Mouse (Mus musculus) heart, embryonic 13.5 days (tissue): ENCODE measurements around the gene Tor1aip1. TPM values are rescaled to one million over a fixed set of nuclear protein-coding genes. Genes with fewer than 3 reads are reported as not detected.
"Not testable (repeated sequence)": the region's sequence is repeated elsewhere in the genome, so short reads cannot be mapped to it uniquely, and the experiment has no call there.

Experiments used
- ATAC-seq: fragments of 200-750 bp; cut with Nextera tagmentation; 2 replicates; pipeline ENCODE4 v1.8.0; 2017; ENCODE audit warnings: moderate TSS enrichment; ENCODE audit not compliant: insufficient number of reproducible peaks, low FRiP score, low TSS enrichment; ENCODE audit errors: extremely low read depth
- H3K27ac ChIP-seq: fragments of 300-500 bp; sonication (generic); replicated peaks from 2 replicates; pipeline ENCODE4 v1.5.1; 2015; ENCODE audit warnings: moderate library complexity, mild to moderate bottlenecking, inconsistent platforms
- H3K27me3 ChIP-seq: fragments of 300-500 bp; sonication (generic); replicated peaks from 2 replicates; pipeline ENCODE4 v1.6.1; 2015; ENCODE audit warnings: mild to moderate bottlenecking, inconsistent platforms
- H3K36me3 ChIP-seq: fragments of 300-500 bp; sonication (generic); 2 replicates; pipeline ENCODE4 v1.6.1; 2015; ENCODE audit warnings: mild to moderate bottlenecking, inconsistent platforms
- H3K4me1 ChIP-seq: fragments of 300-500 bp; sonication (generic); 2 replicates; pipeline ENCODE4 v1.6.1; 2015; ENCODE audit warnings: inconsistent platforms
- H3K4me2 ChIP-seq: fragments of 300-500 bp; sonication (generic); 2 replicates; pipeline ENCODE4 v1.6.1; 2015; ENCODE audit warnings: inconsistent platforms, mild to moderate bottlenecking, moderate library complexity
- H3K4me3 ChIP-seq: fragments of 300-500 bp; sonication (generic); 2 replicates; pipeline ENCODE4 v1.5.1; 2015; ENCODE audit warnings: moderate library complexity, mild to moderate bottlenecking, inconsistent platforms
- H3K9ac ChIP-seq: fragments of 300-500 bp; sonication (generic); 2 replicates; pipeline ENCODE4 v1.6.1; 2015; ENCODE audit warnings: inconsistent platforms, mild to moderate bottlenecking, moderate library complexity
- H3K9me3 ChIP-seq: fragments of 300-500 bp; sonication (generic); 2 replicates; pipeline ENCODE4 v1.6.1; 2016; ENCODE audit warnings: inconsistent platforms
- WGBS: fragments of 180-500 bp; shearing (Covaris S2); methylation state at CpG from one replicate; pipeline ENCODE4 v1.1.7; 2015; ENCODE audit warnings: mixed read lengths; 5-methylcytosine and 5-hydroxymethylcytosine counted together
- polyA plus RNA-seq: library from polyadenylated mRNA; unstranded; fragments of >200 nt; fragmentation: Nextera tagmentation; extraction: Ambion mirVana; gene quantifications from 2 replicates; pipeline ENCODE4 v1.2.1, GENCODE M21; 2015

Gene Tor1aip1
- polyA plus RNA-seq, 1 experiment from 2014 or later, result 32.0 TPM

DNA sequence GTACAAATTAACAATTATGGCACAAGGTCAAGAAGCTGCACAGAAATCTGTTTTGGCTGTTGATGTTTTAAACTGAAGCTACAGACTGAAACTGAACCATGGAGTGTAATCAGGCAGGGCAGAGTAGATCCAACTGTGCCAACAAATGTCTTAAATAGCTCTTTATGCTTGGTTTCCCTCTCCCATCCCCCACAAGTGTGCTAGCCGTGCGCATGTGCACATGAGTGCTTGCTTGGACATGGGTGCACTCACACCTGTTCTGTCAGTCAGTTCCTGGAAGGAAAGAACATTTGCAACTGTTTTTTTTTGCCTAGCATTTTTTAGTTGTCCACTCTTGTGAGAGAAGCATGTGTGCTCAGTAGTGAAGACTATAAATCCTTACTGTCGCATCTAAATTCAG lies 10.4 kb upstream of the Tor1aip1 start:
- 84% methylated on average over 3 of the region's 3 CpGs for WGBS
- no peak for ATAC-seq
- Histone ChIP-seq H3K36me3 (peaks cover 89% of the 10 kb centered on the region), H3K4me2 (no peak overlapping the region), H3K4me3 (no peak overlapping the region), H3K27me3 (no peaks in the 10 kb centered on the region), H3K9me3 (no peaks in the 10 kb centered on the region), H3K4me1 (peaks cover 41% of the 10 kb centered on the region), H3K27ac (no peak overlapping the region), H3K9ac (no peak overlapping the region)

DNA sequence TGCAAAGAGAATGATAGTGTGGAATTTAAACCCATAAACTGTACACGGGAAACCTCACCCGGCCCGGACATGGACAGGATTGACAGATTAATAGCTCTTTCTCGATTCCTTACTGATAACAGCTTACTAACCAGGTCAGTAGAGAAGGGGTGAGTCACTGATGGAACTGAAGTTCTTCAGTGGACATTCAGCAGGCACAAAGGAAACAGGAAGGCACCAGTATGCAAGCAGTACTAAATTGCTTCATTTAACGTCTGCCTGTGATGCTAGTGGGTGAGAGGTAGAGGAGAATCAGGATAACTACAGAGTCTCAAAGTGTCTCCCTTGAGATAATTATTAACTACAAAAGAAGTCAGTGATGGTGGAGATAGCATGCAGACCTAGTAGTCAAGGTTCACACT lies 7.9 kb upstream of the Tor1aip1 start:
- Histone ChIP-seq H3K36me3 (peaks cover 64% of the 10 kb centered on the region), H3K4me1 (peaks cover 48% of the 10 kb centered on the region), H3K4me2 (0 out of 2 replicates have a peak overlapping the region, but pooled peaks have one; percentile 7), H3K9ac (peak overlapping the region; percentile 59; the same call in 1 of the 2 replicates), H3K4me3 (peak overlapping the region; percentile 78; the same call in 1 of the 2 replicates), H3K27me3 (no peaks in the 10 kb centered on the region), H3K9me3 (no peaks in the 10 kb centered on the region), H3K27ac (no peak overlapping the region)
- WGBS, result 67% methylated on average over 5 of the region's 5 CpGs
- no peak for ATAC-seq

DNA sequence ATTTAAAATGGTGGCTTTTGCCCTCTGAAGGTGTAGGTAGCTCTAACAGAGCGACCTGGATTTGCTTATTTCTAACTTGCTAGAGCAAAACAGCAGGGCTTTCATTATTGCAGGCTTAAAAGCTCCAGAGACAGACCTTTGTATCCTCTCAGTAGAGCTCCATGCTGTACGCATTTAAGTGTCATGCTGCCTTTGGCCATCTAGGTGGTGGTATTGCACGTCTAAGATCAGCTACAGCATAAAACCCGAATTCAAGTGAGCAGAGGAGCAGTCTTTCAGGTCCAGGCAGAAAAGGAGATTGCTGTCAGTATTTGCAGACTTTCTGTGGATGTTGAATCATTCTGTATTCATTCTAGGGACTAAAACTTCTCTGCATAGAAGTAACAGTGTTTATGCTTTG lies 6.7 kb upstream of the Tor1aip1 start:
- 20% methylated on average over 4 of the region's 4 CpGs for WGBS
- Histone ChIP-seq H3K9ac (peak overlapping the region; percentile 59), H3K27me3 (no peaks in the 10 kb centered on the region), H3K36me3 (peaks cover 53% of the 10 kb centered on the region), H3K27ac (no peak overlapping the region), H3K4me1 (peaks cover 48% of the 10 kb centered on the region), H3K4me3 (peak overlapping the region; percentile 78), H3K4me2 (peak overlapping the region; percentile 93), H3K9me3 (no peaks in the 10 kb centered on the region)
- ATAC-seq, result no peak

DNA sequence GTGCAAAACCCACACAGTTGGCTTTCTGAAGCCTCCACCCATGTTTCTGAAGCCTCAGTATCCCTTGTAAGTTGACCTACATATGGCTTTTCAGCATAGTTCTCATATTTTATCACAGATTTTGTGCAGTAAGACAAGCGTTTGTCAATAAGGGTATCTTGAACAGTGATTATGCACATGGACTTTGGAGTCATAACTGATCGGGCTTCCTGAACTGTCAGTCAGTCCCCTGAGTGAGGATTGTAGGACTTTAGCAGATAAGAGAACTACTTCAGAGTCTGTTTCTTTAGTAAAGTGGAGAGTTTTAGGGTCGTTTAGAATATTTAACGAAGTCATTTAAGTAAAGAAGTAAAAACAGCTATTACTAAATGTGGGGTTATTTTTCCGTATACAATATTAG lies 6.2 kb upstream of the Tor1aip1 start:
- ATAC-seq, result no peak
- Histone ChIP-seq H3K27me3 (no peaks in the 10 kb centered on the region), H3K27ac (peak overlapping the region; percentile 53; the same call in 1 of the 2 replicates), H3K4me1 (peaks cover 48% of the 10 kb centered on the region), H3K4me3 (peak overlapping the region; percentile 78), H3K9ac (peak overlapping the region; percentile 84), H3K4me2 (peak overlapping the region; percentile 93), H3K36me3 (peaks cover 47% of the 10 kb centered on the region), H3K9me3 (no peaks in the 10 kb centered on the region)
- 76% methylated on average over 5 of the region's 5 CpGs for WGBS

DNA sequence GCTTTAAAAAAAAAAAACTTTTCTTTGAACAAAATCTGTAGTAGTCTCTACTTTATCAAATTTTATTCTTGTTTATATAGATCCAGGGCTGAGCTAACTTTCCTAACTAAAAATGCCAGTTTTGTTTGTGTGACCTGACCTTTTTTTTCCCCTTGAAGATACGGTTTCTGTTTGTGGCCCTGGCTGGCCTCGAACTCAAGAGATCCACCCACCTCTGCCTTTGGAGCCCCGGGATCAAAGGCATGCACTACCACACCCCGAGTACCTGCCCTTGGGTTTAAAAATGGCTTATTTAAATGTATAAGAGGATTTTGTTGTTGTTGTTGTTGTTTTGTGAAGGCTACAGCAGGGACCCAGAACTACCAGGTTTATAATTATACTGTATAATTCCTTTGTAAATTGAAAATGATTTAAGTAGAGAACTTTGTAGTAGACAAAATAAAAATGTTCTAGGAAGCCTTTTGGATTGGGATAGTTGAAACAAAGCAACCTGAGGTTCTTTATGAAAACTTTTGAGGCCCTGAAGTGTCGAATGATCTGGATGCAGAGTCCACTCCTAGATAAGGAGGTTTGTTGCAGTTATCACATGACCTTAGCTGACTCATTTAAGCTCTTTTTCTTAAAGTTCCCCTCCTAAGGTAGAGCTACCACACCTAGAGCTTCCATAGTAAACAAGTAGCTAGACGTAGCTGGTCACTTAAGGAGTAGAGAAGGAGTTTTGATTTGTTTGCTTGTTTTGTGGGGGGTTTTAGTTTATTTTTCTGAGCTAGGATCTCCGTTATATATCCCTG lies 5.4 kb upstream of the Tor1aip1 start:
- 20% methylated on average over 7 of the region's 7 CpGs for WGBS
- H3K4me2 ChIP-seq, result peak overlapping the region; percentile 93
- 0 out of 2 replicates have a peak, but pooled peaks have one; percentile 24 for ATAC-seq
- H3K9ac ChIP-seq, result peak overlapping the region; percentile 84
- peaks cover 40% of the 10 kb centered on the region for H3K36me3 ChIP-seq
- peaks cover 52% of the 10 kb centered on the region for H3K4me1 ChIP-seq
- peak overlapping the region; percentile 53 for H3K27ac ChIP-seq
- peak overlapping the region; percentile 78 for H3K4me3 ChIP-seq
- H3K9me3 ChIP-seq, result no peaks in the 10 kb centered on the region
- H3K27me3 ChIP-seq, result no peaks in the 10 kb centered on the region

DNA sequence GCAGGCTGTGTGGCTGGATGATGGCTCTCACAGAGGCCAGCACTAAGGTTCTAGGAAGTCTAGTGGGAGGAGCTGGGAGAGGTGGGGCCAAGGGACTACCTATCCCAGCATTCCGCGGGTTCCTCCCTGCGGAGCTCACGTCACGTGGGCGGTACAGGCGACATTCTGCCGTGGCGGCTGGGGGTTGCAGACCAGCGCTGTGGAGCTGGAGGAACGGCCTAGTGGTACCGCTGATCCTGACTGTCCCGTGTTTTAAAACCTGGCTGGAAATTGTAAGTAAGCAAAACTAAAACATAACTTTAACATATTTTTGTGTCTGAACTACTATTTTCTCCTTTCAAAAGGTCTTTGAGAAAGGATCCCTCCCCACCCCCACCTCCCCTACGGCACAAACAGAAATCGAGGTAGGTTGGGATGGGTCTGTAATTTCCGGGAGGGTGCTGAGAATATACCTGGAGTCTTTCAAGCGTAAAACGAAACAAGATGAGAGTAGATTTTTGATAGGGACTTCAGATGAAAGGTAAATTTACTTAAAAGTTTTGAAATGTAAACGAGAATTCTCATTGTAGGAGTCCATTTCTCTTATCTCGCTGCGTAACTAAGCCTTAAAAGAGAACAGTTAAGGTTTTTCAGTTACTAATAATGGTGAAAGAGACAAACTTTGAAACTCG lies 4.6 kb upstream of the Tor1aip1 start:
- WGBS, result under 1% methylated on average over 22 of the region's 22 CpGs
- ATAC-seq, result peak; percentile 79
- H3K9me3 ChIP-seq, result no peaks in the 10 kb centered on the region
- no peaks in the 10 kb centered on the region for H3K27me3 ChIP-seq
- H3K9ac ChIP-seq, result peak overlapping the region; percentile 88
- H3K4me2 ChIP-seq, result peak overlapping the region; percentile 93
- H3K36me3 ChIP-seq, result peaks cover 33% of the 10 kb centered on the region
- H3K27ac ChIP-seq, result peak overlapping the region; percentile 68
- H3K4me1 ChIP-seq, result peaks cover 48% of the 10 kb centered on the region
- peak overlapping the region; percentile 78 for H3K4me3 ChIP-seq

DNA sequence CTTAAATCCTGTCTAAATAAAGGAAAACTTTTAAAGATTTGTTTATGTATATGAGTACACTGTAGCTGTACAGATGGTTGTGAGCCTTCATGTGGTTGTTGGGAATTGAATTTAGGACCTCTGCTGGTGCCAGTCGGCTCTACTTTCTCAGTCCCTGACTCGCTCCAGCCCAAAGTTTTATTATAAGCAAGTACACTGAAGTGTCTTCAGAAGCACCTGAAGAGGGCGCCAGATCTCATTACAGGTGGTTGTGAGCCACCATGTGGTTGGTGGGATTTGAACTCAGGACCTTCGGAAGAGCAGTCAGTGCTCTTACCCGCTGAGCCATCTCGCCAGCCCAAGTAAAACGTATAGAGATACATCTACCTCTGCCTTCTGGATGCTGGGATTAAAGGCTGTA lies 3.7 kb upstream of the Tor1aip1 start:
- H3K4me1 ChIP-seq, result peaks cover 41% of the 10 kb centered on the region
- H3K36me3 ChIP-seq, result peaks cover 26% of the 10 kb centered on the region
- H3K9me3 ChIP-seq, H3K4me3 ChIP-seq, ATAC-seq, H3K9ac ChIP-seq, H3K27me3 ChIP-seq: not testable (repeated sequence)
- WGBS, result 61% methylated on average over 7 of the region's 7 CpGs
- peak overlapping the region; percentile 93 for H3K4me2 ChIP-seq
- peak overlapping the region; percentile 68 for H3K27ac ChIP-seq

DNA sequence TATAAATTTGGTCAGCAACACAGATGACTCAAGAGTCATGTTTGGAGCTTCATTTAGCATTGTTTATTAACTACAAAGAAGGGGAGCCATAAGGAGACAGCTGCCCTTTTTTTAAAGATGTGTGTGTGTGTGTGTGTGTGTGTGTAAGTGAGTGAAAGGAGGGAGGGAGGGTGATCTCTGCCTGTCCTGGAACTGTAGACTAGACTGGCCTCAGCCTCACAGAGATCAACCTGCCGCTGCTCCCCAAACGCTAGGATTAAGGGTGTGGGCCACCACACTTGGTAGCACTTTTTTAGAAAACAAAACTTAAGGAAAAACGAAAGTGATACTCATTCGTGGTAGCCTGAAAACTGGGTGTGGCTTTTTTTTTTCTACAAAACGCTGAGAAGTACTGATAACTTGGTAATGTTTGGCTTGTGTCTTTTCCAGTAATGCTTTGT lies 884 bp upstream of the Tor1aip1 start:
- peak overlapping the region; percentile 75 for H3K4me2 ChIP-seq
- peak overlapping the region; percentile 76 for H3K9ac ChIP-seq
- no peaks in the 10 kb centered on the region for H3K9me3 ChIP-seq
- H3K4me3 ChIP-seq, result peak overlapping the region; percentile 78
- WGBS, result 44% methylated on average over 5 of the region's 5 CpGs
- H3K27me3 ChIP-seq, result no peaks in the 10 kb centered on the region
- no peak for ATAC-seq
- H3K36me3 ChIP-seq, result peaks cover 20% of the 10 kb centered on the region
- H3K4me1 ChIP-seq, result peaks cover 34% of the 10 kb centered on the region
- peak overlapping the region; percentile 100 for H3K27ac ChIP-seq

DNA sequence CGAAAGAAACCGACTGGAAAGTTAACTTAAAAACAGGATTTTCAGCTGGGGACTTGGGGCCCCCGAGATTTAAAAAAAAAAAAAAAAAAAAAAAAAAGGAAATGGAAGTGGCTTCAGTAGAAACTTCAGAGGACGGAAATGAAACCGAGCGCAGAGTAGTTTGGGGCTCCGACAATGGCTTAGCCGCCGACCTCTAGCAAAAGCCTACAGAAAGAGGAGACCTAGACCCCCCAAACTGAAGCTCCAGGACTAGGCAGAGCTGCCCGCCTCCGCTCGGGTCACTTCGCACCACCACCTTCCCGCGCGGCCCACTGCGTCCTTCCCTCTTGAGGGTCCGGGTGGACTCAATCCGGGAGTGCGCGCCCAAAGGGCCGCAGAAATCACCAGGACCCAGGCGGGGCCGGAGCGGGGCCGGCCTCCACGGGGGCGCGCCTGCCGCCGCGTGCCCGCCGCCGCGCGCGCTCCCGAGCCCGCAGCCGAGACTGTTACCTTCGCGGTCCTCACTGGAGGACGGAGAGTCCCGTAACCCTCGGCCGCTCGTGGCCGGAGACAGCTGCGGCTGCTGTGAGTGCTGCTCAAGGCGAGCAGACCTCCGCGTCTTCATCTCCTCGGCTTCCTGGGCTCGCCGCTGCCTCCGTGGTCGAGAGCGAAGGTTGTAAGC lies 881 bp downstream of the Tor1aip1 start, which contains the start of gene Tor1aip2:
Tor1aip2 (plus strand) TSS at position 135 of the 661 bp plus-strand sequence.
- peak within 1 kb of the TSS; percentile 96 for H3K9ac ChIP-seq
- no peaks in the 10 kb centered on the region for H3K27me3 ChIP-seq
- no peaks in the 10 kb centered on the region for H3K9me3 ChIP-seq
- H3K4me3 ChIP-seq, result peak within 1 kb of the TSS; percentile 78
- peaks cover 24% of the 10 kb centered on the region for H3K4me1 ChIP-seq
- WGBS, result under 1% methylated on average over 59 of the region's 59 CpGs
- H3K4me2 ChIP-seq, result peak within 1 kb of the TSS; percentile 75
- ATAC-seq, result peak; percentile 64
- H3K36me3 ChIP-seq, result peaks cover 35% of the 10 kb centered on the region
- H3K27ac ChIP-seq, result peak within 1 kb of the TSS; percentile 100

DNA sequence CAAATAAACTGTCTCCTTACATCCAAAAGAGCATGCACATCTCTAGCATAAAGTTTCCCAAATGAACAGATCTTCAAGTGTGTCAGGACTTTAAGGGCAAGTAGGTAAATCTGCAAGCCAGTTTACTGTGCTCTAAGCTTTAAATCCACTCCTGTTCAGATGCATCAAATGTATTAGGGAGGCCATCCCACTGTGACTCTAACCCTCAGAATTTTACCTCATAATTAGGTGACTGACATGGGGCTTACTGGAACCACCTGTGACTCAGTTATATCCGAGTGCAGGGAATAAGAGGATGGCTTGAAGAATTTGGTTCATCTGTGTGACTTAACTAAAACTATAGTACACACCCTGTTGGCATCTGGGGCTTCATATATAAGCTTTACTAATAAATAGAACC lies 1.6 kb downstream of the Tor1aip1 start:
- H3K27me3 ChIP-seq, result no peaks in the 10 kb centered on the region
- 34% methylated on average over 1 of the region's 1 CpGs for WGBS
- H3K4me3 ChIP-seq, result peak overlapping the region; percentile 78
- no peak for ATAC-seq
- no peaks in the 10 kb centered on the region for H3K9me3 ChIP-seq
- peaks cover 43% of the 10 kb centered on the region for H3K36me3 ChIP-seq
- peaks cover 22% of the 10 kb centered on the region for H3K4me1 ChIP-seq
- H3K4me2 ChIP-seq, result peak overlapping the region; percentile 75
- H3K9ac ChIP-seq, result peak overlapping the region; percentile 96
- H3K27ac ChIP-seq, result peak overlapping the region; percentile 100

DNA sequence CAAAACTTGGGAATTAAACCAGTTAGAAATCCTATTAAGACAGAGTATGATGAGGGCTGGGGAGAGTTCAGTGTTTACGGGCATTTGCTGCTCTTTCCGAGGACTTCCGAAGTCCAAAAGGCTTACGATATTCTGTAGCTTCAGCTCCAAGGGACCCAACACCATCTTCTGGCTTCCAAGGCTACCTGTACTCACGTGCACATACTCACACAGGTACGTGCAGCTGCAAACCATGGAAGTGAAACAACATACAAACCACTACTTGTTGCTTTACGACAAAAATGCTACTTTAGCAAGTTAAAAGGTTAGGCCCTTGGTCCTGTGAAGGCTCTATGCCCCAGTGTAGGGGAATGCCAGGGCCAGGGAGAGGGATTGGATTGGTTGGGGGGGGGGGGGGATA lies 2.4 kb downstream of the Tor1aip1 start:
- peak overlapping the region; percentile 75; the same call in 1 of the 2 replicates for H3K4me2 ChIP-seq
- ATAC-seq, result no peak
- 97% methylated on average over 7 of the region's 7 CpGs for WGBS

More for the DNA sequence above, 2.4 kb downstream of the Tor1aip1 start:
- peaks cover 22% of the 10 kb centered on the region for H3K4me1 ChIP-seq
- H3K27me3 ChIP-seq, result no peaks in the 10 kb centered on the region
- no peak overlapping the region for H3K27ac ChIP-seq
- no peaks in the 10 kb centered on the region for H3K9me3 ChIP-seq
- H3K36me3 ChIP-seq, result peaks cover 50% of the 10 kb centered on the region
- no peak overlapping the region for H3K9ac ChIP-seq
- no peak overlapping the region for H3K4me3 ChIP-seq
